Mouse (Mus musculus): ENCODE results near the gene Noxred1.
"Not testable (repeated sequence)": the region's sequence is repeated elsewhere in the genome, so short reads cannot be mapped to it uniquely, and the experiment has no call there.

Noxred1 gene

GRCm38 (mm10) chr12:87229633-87230032, 8.9 kb downstream of the Noxred1 start:
- DNase-seq (ENCODE audit: low read depth, low spot score), result no peak

GRCm38 (mm10) chr12:87226801-87227200, 11.7 kb downstream of the Noxred1 start:
- no peak for DNase-seq (ENCODE audit: low read depth, low spot score)

- DNase-seq (ENCODE audit: low read depth, low spot score), result no peak
Observed at GRCm38 (mm10) chr12:87224950-87225349, 13.6 kb downstream of the Noxred1 start.

- DNase-seq (ENCODE audit: low read depth, low spot score), result no peak
Observed at GRCm38 (mm10) chr12:87219362-87219761, 19.2 kb downstream of the Noxred1 start.

GRCm38 (mm10) chr12:87217596-87217995, 20.9 kb downstream of the Noxred1 start:
- no peak for DNase-seq (ENCODE audit: low read depth, low spot score)

GRCm38 (mm10) chr12:87216053-87216452, 22.5 kb downstream of the Noxred1 start:
- no peak for DNase-seq (ENCODE audit: low read depth, low spot score)

DNA sequence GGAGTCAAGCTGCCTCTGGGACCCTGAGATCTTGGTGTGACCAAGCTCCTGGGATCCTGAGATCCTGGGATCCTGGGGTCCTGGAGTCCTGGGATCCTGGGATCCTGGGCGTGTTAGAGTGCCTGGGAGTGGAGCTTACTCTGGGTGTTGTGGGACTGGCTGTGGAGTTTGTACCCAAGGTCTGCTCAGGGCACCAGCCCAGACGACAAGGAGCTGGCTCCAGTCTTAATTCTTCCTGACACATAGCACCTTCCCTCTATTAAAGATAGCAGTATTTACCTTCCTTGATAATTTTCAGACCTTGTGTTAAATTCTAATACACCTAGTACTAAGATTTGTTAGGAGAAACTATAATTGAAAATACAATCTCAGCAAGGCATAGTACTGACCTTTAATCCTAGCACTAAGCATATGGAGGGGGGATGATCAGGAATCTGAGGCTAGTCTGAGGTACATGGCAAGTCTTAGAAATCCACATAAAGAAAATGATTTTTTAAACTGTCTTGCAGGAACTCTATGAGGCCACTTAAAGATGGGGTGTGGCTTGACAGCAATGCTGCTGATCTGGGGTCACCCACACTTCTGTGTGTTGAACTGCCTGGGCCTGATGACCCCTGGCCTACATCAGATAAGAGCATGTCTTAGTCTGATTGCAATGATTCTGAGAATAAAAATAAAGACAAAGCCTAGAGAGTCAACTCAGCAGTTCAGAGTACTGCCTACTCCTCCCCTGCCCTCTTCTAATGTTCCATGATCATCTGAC, 25.5 kb downstream of the Noxred1 start:
- DNase-seq (ENCODE audit: low read depth, low spot score), result no peak

DNA sequence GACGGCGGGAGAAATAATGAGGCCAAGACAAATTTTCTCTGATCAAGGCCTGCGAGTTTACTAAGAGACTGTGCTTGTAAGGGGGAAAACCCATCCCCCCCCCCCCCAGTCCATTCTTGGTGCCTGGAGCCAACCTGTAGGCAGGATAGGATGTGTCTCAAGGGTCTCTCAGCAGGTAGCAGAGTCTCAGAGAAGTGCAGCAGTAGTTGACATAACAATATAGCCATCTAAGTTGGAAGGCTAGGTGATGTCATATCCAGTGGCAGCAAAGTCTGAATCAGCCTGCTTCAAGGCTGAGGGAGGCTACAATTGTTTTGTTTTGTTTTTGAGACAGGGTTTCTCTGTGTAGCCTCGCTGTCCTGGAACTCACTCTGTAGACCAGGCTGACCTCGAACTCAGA, 32.7 kb downstream of the Noxred1 start:
- DNase-seq (ENCODE audit: low read depth, low spot score), result not testable (repeated sequence)

DNA sequence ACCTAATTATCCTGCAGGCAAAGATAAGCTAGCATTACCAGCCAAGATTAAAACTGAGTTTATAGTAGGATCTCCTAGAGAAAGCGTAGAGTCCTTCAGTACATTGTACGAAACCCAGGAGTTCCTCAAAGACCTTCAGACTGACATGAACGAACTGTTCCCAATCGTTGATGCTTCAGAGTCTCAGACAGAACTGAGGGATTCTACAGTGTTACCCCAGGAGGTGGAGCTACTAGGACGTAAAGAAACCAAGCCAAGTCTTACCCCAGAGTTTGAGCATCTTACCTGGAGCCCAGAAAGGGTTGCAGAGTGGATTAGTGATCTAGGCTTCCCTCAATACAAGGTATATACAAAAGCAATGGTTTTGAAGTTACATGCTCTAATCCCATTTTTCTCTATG, 36.8 kb downstream of the Noxred1 start:
- DNase-seq (ENCODE audit: low read depth, low spot score), result no peak

DNA sequence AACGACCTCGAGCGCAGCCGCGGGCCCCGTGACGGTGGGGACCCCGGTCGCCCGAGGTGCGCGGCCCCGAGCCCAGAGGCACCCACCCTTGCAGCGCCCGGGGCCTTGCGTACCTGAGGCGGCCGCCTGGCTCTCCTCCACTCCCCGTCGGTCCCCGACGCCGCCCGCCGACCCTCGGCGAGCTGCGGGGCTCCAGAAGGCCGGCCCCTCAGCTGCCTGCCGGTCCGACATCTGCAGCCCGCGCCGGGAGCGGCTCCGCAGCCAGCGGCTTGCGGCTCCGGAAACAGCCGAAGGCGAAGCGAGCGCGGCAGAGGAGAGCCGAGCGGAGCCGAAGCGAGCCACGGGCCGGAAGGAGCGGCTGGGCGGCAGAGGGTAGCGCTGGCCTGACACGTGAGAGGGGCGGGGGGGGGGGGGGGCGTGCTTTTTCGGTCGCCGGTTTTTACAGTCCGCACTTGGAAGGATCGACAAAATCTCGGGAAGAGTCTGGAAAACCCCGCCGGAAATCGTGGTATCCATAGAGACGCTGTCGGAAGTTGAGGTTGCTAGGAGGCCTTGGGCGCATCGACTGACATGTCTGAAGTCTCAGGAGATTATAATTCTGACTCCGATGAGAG, 38.5 kb downstream of the Noxred1 start, which contains the start of gene Tmed8:
Gene Tmed8, minus strand, starts transcription at position 482 of the 614 bp plus-strand sequence.
- DNase-seq (ENCODE audit: low read depth, low spot score), result peak; percentile 74

DNA sequence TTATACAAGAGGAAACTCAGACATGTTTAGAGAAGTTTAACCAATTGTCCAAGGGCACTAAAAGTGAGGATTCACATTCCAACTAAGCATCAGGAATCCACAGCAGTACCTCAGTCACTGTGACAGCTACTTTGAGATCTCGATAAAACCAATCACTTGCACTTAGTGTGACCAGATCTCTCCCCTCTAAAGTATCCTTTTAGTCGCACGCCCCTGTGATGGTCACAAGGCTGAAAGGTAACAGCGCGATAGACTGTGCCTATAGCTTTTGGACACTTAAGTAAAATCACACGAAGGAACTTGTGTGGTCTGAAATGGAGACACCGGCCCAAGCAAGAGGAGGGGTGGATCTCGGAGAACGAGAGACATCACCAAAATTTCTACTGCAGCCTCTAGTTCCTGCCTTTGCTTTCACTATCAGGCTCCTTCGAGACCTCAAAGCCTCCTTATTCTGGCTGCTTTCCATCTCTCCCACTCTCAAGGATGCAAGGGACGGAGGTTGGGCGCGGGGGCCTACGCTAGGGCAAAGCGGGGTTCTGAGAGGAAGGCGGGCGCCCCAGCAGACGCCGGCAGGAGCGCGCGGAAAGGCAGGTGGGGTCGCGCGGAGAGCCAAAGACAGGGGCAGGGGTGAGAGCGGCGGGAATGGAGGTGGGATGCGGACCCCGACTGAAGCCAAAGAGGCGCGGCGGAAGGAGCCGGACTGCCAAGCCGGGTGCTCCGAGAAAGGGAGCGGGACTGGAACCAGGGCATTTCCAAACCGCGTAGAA, 39.1 kb downstream of the Noxred1 start, which contains the start of gene Samd15:
Gene Samd15, plus strand, starts transcription at position 518 of the 767 bp plus-strand sequence.
- DNase-seq (ENCODE audit: low read depth, low spot score), result no peak

GRCm38 (mm10) chr12:87198792-87199191, 39.7 kb downstream of the Noxred1 start:
- no peak for DNase-seq (ENCODE audit: low read depth, low spot score)

DNA sequence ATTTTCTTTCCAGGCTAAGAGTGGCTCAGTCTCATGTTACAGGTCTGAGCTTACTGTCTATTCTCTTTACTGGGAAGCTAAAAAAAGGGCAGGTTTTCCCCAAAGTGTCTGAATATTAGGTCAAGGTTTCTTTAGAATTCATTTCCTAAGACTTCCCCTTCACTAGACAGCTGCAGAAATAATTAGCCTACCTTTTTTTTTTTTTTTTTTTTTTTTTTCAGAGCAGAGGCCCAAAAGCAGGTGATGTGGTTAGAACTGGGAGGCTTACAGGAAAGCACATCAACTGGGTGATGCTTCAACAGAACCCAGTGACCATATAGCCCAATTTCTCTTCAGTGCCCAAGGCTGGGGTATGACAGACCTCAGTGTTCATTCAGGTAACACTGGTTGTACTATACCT, 42.2 kb downstream of the Noxred1 start:
- DNase-seq (ENCODE audit: low read depth, low spot score), result no peak

DNA sequence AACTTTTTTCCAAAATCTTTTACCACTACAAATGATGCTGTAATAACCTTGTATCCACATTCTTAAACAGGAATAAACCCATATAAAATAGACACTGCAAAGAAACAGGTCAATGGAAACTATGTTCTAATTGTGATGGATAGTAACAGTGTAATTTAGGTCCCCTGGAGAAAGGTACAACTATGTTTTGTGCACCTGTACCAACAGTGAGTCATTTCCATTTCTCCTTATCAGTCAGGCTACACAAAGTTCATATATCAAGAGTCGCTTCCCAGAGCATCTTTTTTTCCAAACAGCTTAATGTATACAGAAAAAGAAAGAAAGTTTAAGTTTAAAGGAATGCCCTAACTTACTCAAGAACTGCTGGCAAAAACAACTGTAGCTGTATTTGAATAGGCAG, 43.5 kb downstream of the Noxred1 start:
- no peak for DNase-seq (ENCODE audit: low read depth, low spot score)

- no peak for DNase-seq (ENCODE audit: low read depth, low spot score)
Observed at GRCm38 (mm10) chr12:87193008-87193407, 45.5 kb downstream of the Noxred1 start.

GRCm38 (mm10) chr12:87177631-87178030, 60.9 kb downstream of the Noxred1 start:
- no peak for DNase-seq (ENCODE audit: low read depth, low spot score)

- no peak for DNase-seq (ENCODE audit: low read depth, low spot score)
Observed at GRCm38 (mm10) chr12:87175194-87175946, 63.2 kb downstream of the Noxred1 start.
